Mouse (Mus musculus) Muller cell, postnatal 12 days (primary cell): ENCODE results near the gene Pnpla3.
"Not testable (repeated sequence)": the region's sequence is repeated elsewhere in the genome, so short reads cannot be mapped to it uniquely, and the experiment has no call there.

Source experiments
- DNase-seq: peaks from one replicate; pipeline ENCODE4 v3.0.0-alpha.2; 2015; ENCODE audit errors: inconsistent ontology term

The Pnpla3 gene

DNA sequence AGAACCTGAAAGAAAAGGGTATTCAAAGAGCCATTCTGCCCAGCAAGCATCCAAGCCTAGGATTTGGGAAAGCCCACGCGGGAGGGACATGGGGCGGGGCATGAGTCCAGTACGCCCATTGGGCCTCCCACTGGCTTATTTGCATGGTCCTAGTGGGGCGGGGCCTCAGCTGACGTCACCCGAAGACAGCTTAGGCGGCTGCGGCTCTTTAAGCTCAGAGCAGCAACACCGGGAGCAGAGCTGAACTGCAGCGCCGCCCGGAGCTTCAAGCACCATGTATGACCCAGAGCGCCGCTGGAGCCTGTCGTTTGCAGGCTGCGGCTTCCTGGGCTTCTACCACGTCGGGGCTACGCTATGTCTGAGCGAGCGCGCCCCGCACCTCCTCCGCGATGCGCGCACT lies at the start of gene Pnpla3:
Gene Pnpla3, plus strand, starts transcription at position 238 of the 400 bp plus-strand sequence.
- DNase-seq = peak; percentile 98

DNA sequence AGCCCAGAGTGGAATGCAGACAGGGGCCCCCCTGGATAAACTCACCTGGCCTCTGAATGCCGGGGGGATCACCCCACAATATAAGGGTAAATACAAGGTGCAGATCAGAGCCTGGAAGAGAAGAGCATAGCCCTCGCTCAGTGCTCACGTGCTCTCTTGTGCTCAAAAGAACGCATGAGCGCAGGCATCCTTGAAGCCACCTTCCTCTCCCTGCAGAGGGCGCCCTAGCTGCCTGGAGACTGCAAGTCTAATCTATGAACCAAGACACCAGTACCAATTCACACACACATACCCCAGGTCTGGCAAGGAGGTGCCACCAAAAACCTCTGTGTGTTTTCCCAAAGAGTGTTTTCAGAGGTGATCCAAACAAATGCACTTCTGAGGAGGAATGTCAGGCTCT lies 47.0 kb upstream of the Pnpla3 start:
- DNase-seq = no peak

DNA sequence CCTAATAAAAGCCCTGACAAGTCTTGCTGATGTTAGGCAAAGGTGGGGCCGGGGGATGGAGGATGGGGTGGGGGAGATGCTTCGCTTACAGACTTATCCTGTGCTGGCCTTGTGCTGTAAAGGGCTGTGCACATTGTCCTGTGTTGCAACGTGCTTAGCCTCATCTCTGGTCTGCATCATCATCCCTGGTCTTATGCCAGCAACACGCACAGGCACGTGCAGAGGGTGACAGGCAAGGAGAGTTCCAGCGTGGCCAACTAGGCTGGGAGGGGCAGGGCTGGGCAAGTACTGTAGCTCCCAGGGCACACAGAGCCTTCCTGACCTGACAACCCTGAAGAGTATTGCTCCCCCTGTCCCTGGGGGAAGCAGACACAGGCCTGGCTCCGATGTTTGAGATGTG lies 46.6 kb upstream of the Pnpla3 start:
- no peak for DNase-seq

DNA sequence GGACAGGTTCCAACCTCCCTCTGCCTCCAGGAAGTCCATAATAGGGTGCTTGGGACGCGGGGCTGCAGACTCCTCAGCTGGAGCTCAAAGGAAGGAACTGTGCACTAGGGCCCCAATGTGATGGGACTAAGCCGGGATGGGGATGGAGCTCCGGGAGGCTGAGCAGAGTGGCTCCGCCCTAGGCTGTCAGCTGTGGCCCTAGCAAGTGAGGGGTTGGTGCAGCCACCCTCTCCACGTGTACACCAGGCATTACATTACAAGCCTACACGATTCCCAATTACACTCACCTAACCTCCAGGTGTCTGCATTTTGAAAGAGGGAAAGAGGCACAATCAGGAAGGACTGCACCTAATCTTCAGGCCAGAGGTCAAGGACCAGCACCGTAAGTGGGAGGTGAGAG lies 44.6 kb upstream of the Pnpla3 start, which contains the start of gene Pnpla5:
Gene Pnpla5, minus strand, starts transcription at position 101 of the 400 bp plus-strand sequence.
- DNase-seq = no peak

DNA sequence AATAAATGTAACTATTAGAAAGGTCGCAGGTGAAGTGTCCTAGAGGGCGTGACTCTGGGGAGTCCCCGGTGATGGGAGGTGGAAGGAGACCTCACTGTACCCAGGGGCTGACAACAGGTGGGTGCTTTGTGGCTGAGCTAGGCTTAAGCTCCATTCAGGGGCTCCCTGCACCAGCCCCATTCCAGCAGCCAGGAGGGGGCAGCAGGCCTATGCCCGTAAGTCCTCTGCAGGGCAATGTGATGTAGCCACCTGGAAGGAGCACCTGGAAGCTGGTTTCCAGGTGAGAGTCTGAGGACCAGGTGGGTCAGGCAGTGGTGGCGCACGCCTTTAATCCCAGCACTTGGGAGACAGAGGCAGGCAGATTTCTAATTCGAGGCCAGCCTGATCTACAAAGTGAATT lies 43.6 kb upstream of the Pnpla3 start:
- no peak for DNase-seq

DNA sequence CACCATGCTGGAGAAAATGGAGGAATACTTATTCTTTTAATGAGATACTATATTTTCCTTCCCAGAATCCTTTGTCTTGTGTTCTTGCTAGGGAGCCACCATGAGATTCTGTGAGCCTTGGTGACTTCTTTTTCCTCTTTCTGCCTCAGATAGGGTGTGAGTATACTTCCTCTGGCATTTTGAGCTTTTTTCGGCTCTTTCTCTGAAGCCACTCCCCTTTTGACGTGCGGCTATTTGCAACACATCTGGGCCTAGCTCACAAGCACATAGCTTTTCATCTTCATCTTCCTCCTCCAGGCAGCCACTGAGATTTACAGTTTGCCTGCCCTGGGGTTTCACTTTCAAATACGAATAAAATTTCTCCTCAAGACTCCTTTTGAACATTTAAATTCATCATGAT lies 41.2 kb upstream of the Pnpla3 start:
- DNase-seq = no peak

DNA sequence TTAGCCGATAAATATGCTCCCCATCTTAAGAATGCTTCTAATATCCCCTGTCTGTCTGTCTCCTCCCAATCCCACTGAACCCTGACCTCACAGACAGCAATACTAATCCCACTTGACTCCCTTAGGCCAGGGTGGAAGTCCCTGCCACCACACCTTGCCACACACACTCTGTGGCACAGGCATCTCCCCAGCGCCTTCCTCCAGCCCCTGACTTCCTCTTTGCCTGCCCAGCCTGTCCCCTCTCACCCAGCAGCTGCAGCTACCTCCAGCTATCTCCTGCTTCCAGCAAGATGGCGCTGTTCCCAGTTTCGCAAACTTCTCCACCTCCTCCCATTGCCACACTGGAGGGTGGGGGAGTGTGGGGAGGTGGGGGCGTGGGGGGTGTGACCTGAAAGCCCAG lies 40.8 kb upstream of the Pnpla3 start:
- no peak for DNase-seq

DNA sequence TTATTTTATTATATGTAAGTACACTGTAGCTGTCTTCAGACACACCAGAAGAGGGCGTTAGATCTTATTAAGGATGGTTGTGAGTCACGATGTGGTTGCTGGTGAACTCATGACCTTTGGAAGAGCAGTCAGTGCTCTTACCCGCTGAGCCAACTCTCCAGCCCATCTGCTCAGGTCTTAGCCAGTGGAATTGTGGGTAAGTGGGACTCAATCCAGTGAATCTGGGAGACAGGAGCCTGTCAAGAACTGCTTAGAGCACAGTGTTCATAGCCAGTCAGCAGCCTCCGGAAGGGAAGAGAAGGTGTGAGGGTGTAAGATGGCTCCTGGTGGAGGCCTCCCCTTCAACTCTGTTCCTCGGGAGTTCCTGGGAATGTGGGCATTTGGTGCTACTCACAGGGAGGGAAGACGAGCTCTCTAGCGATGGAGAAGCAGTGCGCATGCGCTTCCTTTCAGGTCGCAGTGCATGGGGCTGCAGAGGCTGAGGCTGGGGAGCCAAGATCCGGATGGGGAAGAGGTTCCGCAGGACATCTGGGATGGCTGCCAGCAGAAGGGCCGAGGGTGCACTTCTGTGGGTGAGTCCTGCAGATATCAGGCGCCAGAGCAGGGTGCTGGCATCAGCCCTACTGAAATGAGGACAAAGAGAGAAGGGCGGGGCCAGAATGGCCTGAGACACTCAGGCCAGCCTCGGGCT lies 36.4 kb upstream of the Pnpla3 start:
- peak; percentile 17 for DNase-seq

DNA sequence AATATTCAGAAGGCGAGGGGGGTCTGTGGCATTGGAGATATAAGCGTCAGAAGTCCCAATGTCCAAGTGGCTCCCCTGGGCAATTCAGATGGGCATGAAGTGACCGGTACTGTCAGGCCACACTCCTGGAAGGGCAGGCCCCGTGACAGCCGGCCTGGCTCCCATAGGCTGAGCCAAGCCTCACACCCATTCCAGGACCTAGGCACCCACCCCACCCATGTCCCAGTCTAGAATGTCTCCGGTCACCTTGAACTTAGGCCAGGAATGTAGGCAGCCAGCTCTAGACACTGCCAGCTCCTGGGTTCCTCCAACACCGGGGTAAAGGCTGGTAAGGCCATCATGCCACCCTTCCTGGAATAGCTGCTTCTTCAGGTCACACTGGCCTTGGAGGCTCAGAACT lies 35.7 kb upstream of the Pnpla3 start:
- no peak for DNase-seq

DNA sequence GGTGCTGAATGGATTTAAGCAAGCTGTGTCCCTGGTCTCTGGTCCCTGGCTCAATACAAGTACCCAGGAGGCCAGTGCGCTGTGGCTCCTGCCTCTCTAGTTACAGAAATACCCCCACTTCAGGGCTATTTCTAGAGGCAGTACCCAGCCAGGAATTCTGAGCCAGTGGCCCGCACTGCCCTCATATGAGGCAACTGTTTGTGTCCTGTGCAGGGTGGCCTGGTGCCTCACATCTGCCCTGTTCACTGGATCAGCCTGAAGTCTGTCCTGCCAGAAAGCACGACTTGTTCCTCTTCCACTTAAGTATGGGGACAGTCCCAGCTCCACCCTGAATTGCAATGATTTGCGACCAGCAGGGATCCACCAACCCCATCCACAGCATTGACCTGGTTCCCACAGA lies 34.2 kb upstream of the Pnpla3 start:
- DNase-seq = no peak

DNA sequence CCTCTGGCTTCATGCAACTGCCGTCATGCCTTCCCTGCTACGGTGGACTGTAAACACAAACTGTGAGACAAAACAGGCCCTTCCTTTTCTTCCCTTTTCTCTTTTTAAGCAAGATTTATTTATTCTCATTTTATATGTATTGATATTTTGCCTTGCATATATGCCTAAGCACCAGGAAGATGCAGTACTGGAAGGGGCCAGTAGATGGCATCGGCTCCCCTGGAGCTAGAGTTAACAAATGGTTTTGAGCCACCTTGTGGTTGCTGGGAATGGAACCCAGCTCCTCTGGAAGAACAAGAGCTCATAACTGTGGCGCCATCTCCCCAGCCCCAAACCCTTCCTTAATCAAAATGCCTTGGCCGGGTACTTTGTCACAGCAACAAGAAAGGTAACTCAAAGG lies 32.2 kb upstream of the Pnpla3 start:
- DNase-seq = peak; percentile 20

DNA sequence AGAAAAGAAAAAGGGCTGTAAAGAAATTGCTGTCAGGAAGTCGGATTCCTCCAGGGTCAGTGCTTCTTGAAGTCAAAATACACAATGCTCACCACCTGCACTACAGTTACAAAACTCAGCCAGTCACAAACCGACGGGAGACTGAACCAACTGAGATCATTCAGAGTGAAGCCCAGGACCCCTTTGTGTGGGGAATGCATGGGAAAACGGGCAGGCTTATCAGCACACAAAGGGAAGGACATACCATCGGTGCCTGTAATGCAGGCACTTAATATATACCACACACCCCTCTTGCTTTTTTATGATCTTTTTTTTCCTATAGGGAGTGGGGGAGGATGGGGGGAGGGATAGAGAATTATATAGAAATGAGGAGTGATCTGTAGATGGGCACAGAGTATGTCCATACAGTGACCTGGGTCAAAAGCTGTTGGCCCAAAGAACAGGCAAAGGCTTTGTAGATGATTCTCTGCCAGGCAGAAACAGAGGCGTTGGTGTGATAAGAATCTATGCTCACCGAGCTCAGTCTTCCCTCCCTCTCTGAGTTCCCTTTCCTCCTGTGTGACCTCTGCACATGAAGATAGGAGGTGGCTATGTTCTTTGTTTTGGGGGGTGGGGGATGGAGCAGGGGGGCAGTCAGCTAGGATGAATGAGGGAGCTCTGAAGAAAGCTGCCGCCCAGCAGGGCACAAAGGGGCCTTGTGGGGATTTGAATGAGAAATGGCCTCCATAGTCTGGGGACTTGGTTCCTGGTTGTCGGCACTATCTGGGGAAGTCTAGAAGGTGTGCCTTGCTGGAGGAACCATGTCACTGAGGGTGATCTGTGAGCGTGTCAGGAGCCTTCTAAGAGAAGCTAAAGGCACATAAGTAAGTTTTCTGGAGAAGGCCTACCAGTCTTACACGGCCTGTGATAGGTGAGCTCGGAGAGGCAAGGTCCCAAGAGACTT lies 30.9 kb upstream of the Pnpla3 start:
- no peak for DNase-seq

DNA sequence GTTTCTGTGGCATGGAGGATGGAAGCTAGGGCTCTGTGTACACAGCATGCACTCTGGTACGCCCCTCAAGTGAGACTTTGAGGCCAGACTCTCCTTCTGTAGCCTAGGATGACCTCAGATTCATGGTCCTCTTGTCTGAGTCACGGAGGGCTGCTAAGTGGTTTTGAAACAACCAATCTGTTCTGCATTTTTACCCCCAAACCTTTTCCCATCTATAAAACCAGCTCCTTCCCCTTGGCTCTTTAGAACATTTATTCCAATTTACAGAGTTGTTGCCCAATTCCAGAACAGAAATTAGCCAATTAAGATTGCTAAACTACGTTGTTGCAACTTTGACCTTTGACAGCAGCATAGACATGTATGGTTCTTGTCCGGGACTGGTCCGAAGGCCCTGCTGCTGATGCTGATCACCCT lies 28.0 kb upstream of the Pnpla3 start:
- no peak for DNase-seq

DNA sequence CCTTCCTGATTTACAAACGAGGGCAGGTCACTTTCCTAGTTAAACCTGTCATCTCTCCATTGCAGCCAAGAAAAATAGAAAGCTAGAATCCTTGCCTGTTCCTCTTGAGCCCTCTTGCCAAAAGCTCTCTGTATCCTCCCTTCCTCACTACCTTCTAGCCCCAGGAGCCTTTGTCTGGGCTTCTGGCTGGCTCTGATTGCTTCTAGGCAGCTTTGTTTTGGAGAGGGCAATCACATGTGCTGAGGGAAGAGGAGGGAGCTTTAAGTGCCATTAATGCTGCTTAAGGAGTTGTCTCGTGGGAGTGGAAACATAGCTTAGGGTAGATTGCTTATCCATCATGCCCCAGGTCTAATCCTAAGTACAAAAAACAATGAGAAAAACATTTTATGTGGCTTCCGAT lies 27.5 kb upstream of the Pnpla3 start:
- no peak for DNase-seq

DNA sequence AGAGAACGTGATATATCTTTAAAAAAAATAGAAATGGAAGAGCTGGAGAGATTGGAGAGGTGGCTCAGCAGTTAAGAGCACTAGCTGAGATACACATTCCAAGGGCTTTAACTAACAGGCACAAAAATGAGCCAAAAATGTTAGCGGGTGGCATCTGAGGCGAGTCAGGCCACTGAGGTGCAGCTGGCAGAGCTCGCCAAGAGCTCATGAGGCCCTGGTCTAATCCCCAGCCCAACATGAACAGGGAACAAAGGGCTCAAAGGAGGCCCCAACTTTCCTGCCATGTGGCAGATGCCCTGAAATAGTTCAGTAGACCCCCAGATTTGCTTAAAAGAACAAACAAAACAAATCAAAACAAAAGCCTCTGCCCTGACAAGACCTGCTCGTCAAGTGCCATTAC lies 26.7 kb upstream of the Pnpla3 start:
- DNase-seq = no peak

DNA sequence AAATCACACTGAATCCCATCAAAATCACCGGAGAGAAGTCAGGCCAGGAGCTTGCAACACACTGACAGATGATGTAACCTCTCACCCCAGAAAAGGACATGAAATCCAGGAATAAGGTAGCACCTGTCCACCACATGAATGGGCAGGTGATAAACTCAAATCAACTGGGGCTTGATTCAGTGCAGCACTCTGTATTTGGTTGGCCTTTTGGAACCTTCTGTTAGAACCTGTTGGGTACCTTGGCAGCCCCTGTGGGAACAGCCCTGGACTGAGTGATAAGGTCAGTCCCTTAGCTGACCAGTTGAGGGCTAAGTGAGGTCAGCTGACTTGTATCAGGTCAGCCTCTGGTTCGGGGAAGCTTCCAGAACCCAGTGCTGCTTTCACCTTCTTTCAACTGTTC lies 11.5 kb upstream of the Pnpla3 start:
- DNase-seq = no peak

DNA sequence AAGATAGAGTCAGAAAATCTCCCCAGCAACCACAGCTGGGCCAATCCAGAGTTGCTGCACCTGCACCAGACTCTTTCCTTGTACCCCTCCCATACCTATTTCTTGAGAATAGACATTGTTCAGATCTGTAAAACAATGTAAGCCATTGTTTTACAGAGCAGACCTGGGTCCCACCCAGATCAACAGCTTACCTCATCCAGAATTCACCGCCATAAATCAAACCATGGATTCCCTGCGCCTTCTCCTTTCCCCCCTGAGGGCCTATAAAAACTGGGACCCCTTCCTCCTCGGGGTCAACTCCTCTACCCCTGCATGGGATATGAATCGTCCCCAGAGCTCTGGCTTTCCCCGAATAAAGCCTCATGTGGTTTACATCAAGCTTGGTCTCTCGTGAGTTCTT lies 10.1 kb upstream of the Pnpla3 start:
- DNase-seq = not testable (repeated sequence)

DNA sequence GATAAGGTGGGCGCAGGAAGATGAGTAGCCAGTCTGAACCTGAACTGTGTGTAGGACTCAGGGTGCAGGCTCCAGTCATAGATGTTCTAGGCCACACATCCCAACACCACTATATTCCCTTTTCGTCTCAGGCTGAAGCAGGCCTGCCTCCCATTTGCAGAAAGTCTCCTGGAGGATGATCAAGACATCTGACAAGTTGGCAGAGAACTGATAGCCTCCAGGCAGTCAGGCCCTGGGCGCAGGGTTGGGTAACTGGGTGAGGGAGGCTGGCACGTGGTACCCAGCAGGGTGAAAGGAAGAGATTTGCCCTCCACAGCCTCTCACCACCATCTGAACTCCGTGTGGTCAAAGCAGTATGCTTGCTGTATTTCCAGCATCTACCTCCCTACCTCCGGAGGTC lies 5.8 kb upstream of the Pnpla3 start:
- DNase-seq = no peak

DNA sequence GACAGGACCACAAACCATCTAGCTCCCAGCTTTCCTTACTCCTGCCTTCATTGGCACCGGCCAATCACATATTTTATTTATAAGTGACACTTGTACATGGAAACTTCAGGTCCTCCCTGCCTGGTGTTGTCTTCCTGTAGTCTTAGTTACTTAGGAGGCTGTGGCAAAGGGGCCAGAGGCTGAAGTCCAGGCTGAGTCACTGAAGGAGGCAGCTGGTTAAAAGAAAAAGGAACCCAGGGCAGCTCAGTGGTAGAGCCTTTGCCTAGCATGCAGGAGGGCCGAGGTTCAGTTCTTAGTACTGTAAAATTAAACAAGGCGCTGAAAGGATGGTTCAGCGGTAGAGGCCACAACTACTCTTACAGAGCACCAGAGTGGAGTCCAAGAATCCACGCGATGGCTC lies 819 bp upstream of the Pnpla3 start:
- no peak for DNase-seq

DNA sequence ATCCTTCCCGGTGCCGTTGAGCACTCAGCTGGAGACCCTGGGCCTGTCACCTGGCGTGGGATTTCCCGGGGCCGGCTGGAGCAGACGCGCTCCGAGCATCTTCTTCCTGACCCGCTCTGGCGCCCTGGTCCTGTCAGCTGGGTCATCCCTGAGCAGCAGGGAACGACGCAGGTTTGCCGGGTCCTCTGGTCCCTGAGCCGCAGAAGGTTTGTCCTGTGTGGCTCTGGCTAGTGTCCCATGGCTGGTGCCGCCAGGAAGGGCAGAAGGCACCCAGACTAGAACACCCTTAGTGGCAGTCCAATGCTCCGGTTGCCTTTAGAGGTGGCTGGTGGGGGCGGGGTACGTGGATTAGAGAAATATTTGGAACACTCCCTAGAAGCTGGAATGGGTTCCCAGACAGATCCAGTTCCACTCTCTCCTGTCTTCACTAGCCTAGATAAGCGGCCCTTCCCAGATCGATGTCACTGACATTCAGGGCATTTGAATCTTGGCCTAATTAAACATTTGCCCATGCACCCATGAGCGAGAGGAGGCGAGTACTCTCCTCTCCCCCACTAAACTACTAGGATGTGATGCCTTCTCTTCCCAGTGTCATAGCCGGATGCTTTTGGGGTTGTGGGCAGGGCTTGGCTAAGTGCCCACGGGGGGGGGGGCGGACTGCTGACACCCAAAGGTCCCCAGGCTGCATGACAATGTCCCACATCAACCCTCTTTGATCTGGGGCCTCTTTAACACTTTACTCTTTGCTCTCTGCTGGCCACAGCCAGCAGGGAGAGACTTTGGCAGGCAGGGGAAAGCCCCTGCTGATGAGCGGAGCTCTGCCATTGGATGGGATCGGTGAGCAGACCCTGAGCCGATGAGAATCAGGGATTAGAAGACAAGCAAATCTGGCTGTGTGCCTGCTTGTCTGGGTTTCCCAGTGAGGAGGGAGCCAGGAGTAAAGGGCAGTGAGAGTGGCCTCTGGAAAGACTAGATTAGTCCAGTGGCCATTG lies 829 bp downstream of the Pnpla3 start:
- DNase-seq = peak; percentile 42

DNA sequence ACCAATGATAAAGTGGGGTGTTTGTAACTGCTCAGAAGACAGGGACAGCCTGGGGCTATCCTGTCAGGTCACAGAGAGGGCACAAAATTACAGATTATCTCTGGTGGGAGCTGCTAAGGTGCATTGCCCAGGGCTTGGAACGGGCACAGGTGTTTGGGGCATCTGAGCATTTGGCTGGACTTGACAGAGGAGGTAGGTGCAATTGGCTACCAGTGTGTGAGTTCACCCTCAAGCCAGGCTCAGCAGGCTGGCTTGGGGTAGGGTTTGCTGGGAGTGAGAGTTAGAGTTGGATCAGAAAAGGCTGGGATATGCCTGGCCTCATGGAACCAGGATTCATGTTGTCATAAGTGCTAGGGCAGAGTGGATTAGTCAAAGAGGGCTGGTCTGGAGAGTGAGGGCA lies 1.9 kb downstream of the Pnpla3 start:
- DNase-seq = no peak

DNA sequence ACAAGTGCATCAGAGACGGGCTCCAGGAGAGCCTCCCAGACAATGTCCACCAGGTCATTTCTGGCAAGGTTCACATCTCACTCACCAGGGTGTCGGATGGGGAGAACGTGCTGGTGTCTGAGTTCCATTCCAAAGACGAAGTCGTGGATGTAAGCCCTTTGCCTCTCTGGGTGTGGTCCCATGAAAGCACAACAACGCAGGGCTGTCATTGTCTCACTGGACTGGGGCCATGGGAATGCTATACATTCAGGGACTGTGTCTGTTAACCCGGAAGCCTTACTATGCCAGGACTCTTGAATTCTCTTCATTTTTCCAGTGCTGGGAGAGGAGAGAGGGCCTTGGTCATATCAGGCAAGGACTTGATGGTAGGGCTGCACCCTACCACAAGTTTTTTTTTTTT lies 3.5 kb downstream of the Pnpla3 start:
- no peak for DNase-seq
